Mouse (Mus musculus) bone marrow, adult 2 months (tissue): ENCODE results near the gene Gm20431.

Source experiments
- CTCF ChIP-seq: fragments of 200-500 bp; IDR thresholded peaks from 2 replicates; pipeline ENCODE4 v1.5.1; 2011; ENCODE audit warnings: low read length, control low read depth; ENCODE audit not compliant: control insufficient read depth, insufficient read depth
- POLR2A ChIP-seq: fragments of 200-500 bp; IDR thresholded peaks from 2 replicates; pipeline ENCODE4 v1.6.1; 2011; ENCODE audit warnings: low read depth, mild to moderate bottlenecking, control low read depth, low read length, borderline replicate concordance; ENCODE audit not compliant: control insufficient read depth

DNA sequence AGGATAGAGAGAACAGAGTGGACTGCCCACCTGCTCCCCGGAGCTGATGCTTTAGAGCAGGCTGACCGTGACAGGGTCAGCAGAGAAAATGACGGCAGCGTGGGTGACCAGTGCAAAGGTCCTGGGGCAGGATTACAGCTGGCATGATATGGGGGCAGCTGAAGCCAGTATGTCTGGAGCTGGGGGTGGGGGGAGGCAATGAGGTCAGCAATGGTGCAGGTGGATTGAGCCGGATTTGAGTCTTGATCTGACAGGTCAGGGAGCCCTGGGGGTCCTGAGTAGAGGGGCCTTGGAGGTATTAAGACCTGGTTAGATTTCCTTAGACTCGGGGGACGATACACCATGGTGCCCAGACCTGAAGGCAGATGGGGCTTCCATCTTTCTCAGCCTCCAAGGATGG lies 85.7 kb downstream of the Gm20431 start:
- TF ChIP-seq POLR2A = no peak
- no peak for TF ChIP-seq CTCF
